Mouse (Mus musculus) heart, postnatal 25 days (tissue): ENCODE data around the gene Tmod1. TPM values are rescaled to one million over a fixed set of nuclear protein-coding genes. Genes with fewer than 3 reads are reported as not detected.
A peak's percentile ranks its signal among the peaks of the same experiment; 100 is the strongest.

Source experiments
- DNase-seq: peaks from one replicate; pipeline ENCODE4 v3.0.0; 2022; ENCODE audit warnings: low spot score
- intact Hi-C: fragments of 180-260 bp; cut with DNase I; formaldehyde crosslinking; loops from one replicate; pipeline ENCODE4 v1.15.1; 2025
- total RNA-seq, 2 experiments: library from RNA; stranded (reverse); gene quantifications; 2 replicates each; pipeline ENCODE4 v1.2.3; 2021

Gene Tmod1
- total RNA-seq: 100 to 1,000 TPM; 279 to 317 TPM

GRCm38 (mm10) chr4:46038892-46039751 lies at the start of gene Tmod1:
Tmod1 (plus strand) TSS chr4:46038935.
- peak; percentile 52 for DNase-seq
- intact Hi-C loops: loop anchor here (5.0 kb wide), 1 partner anchor 73 kb away; no protein-coding TSS in a partner anchor

DNA sequence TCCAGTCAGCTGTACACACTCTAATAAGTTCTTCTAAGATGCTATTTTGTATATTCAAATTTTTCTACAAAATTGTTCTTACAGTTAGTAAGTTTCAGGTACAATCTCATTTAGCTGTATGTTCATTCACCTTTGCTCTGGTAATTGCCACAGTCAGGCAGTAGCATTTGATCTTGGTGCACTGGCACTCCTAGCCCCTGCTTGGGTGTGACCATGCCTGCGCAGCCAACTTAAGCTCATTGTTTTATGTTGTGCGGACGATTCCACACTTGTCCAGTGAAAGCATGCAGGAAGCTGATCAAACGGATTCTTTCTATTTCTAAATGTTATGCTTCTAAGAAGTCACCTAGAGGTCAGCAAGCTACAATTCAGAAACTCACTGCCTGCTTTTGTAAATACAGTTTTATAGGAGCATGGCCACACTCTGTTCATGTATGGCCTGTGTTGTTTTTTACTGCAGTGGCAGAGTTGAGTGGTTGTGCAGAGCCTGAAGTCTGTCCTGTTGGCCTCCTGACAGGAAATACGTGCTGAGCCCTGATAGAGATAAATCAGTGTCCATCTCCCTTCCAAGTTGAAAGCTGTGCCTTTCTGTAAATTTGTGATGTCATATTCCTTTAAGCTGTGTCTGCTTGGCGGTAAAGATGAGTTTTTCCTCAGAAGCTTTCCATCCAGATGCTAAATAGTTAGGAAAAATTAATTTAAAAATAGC lies 48.2 kb upstream of the Tmod1 start:
- no peak for DNase-seq
- intact Hi-C loops: no loop called here

GRCm38 (mm10) chr4:45998536-45998935 lies 40.2 kb upstream of the Tmod1 start:
- no peak for DNase-seq
- intact Hi-C loops: no loop called here

- intact Hi-C loops: no loop called here
- no peak for DNase-seq
These were observed 30.5 kb upstream of the Tmod1 start for GRCm38 (mm10) chr4:46008142-46008793.

DNA sequence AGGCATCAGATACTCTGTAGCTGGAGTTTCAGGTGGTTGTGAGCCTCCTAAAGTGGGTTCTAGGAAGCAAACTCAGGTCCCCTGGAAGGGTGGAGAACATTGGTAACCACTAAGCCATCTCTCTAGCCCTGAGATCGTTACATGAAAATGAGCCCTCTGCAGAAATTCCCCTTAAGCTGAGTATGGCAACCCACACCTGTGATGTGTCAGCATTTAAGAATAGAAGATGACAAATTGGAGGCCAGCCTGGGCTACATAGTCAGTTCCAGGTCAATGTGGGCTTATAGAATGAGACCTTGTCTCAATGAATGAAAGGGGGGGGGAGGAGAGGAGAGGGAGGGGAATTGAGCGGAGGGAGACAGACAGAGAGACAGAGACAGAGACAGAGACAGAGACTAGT lies 27.0 kb upstream of the Tmod1 start:
- intact Hi-C loops: no loop called here
- DNase-seq: no peak

DNA sequence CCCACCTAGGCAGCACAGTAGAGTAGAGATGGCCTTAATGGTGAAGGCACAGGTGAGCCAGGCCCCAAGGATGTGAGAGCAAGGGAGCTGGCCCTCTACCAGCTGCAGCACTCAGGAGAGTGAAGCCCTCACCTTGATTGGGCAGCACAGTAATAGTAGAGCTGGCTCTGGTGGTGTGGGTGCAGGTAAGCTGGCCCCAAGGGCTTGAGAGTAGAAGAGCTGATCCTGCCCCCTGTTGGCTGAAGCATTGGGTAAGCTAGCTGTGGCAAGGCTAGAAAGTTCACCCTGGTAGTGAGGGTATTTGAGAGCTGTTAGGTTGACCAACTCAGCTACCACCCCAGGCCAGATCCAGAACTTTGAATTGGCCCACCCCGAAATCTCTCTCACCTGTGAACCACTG lies 23.1 kb upstream of the Tmod1 start:
- DNase-seq: no peak
- intact Hi-C loops: loop anchor here (5.0 kb wide), 1 partner anchor 107 kb away; no protein-coding TSS in a partner anchor

DNA sequence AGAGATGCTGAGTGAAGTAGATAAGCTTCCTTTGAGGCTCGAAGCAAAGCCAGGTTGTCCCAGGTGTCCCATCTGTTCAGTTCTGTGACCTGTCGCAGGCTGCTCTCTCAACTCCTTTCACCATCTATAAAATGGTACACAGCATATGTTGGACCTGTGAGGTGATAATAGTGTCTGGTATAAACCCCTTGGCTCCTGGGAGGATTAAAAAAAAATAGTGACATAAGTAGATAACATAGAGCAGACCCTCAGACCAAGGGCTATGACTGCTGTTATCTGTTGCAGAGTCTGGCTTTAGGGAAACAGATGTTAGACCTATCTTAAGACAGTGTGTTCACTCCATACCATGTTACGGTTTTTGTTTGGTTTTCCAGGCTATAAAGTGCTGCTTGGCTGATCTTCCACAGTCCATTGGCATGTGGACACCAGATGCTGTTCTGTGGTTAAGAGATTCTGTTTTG lies 15.7 kb upstream of the Tmod1 start:
- intact Hi-C loops: no loop called here
- no peak for DNase-seq

DNA sequence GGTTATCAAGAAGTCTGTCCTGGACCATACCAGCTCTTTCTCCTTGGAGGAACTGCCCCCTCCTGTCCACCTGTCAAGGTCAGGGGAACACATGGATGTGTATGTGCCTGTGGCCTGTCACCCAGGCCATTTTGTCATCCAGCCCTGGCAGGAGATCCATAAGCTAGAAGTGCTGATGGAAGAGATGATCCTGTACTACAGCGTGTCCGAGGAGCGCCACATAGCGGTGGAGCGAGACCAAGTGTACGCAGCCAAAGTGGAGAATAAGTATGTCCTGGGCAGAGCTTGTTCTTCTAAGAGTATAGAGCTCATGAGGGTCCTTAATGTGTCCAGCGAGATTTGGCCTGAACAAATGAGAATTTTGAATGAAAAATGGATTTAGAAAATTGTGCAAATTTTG lies 12.8 kb upstream of the Tmod1 start:
- DNase-seq: no peak
- intact Hi-C loops: loop anchor here (5.0 kb wide), 2 partner anchors 54 to 101 kb away; no protein-coding TSS in a partner anchor

DNA sequence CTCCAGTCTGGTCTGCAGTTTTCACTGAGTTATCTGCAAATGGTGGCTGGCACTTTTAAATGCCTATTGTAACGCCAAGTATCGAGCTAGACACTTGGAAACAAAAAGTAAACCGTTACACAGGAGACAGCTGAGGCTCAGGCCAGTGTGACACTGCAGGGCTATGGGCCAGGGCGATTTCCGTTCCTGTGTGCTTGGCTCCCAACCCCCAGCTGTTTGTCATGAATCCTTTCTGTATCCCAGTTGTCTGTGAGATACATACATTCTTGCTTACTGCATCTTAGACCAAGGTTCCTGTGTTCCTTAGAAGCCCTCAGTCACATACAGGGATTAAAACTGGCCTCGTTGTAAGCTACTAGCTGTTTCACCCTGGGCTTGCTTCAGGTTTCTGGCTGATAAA lies 10.5 kb upstream of the Tmod1 start:
- DNase-seq: no peak
- intact Hi-C loops: loop anchor here (5.0 kb wide), 2 partner anchors 56 to 99 kb away; no protein-coding TSS in a partner anchor

GRCm38 (mm10) chr4:46028781-46029180 lies 10.0 kb upstream of the Tmod1 start:
- intact Hi-C loops: loop anchor here (5.0 kb wide), 2 partner anchors 56 to 99 kb away; no protein-coding TSS in a partner anchor
- no peak for DNase-seq

GRCm38 (mm10) chr4:46029552-46029951 lies 9.2 kb upstream of the Tmod1 start:
- intact Hi-C loops: loop anchor here (5.0 kb wide), 2 partner anchors 57 to 98 kb away; no protein-coding TSS in a partner anchor
- no peak for DNase-seq

DNA sequence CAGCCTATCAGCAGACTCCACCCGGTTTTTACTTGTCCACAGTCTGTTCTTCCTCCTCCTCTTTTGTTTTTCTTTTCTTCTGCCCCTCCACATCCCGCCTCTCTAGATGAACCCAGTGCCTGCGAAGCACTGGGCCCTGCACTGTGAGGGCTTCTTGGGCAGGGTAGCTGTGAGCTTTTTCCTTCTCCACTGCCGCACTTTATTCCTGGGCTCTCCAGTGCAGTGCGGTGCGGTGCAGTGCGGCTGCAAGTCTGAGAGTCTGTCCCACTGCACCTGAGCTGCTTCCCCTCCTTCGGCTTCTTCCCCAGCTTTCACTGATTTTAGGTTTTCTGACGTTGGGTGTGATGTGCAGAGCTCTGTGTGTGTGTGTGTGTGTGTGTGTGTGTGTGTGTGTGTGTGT lies 6.3 kb upstream of the Tmod1 start:
- DNase-seq: no peak
- intact Hi-C loops: no loop called here

DNA sequence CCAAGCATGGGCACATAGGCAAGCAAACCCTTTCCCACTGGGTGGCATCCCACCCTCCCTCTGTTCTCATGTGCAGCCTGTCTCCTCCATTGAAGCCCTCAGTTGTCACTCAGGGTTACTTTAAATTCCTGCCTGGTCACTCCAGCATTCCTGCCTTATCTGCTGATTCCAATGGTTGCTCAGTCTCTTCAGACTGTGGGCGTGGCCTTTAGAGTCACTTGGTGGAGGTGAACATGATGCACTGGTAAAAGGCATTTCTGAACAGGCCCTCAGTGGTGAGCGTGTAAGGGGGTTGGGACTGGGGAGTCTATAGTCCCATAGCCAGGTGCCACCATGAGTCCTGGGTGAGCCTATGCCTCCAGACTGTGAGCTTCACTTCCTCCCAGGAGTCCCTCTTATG lies 5.5 kb upstream of the Tmod1 start:
- intact Hi-C loops: no loop called here
- no peak for DNase-seq

DNA sequence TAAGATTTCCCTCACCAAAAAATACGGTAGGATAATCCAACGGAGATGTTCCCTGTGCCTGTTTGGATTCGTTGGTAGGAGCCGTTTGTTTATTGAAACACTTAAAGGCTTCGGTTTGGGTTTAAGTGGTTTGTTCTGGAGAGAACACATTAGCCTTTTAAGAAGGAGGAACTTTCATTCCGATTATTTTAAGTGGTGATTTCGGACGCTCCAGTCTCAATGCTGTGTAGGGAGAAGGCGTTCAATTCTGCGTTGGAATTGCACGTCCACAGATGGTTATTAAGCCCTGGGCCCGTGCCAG lies 194 bp upstream of the Tmod1 start:
- intact Hi-C loops: loop anchor here (5.0 kb wide), 1 partner anchor 74 kb away; no protein-coding TSS in a partner anchor
- DNase-seq: no peak

DNA sequence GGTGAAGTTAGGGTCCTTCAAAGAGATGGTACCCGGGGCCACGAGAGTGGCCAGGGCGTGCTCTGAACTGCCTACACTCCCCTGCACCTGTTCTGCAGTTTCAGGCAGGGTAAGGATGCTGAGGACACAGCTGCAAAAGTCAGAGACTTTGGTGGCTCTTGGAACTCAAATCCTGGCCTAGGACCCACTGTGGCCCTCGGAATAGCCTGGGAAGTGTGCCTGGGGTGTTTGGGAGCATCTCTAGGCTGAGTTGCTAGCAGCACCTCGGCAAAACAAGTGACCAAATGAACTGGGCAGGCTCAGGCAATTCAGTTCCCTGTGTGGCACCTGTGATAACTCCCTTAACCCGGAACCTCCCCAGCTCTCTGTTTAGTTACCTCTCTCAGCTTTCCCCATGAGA lies 1.2 kb downstream of the Tmod1 start:
- intact Hi-C loops: loop anchor here (5.0 kb wide), 1 partner anchor 72 kb away; no protein-coding TSS in a partner anchor
- no peak for DNase-seq

DNA sequence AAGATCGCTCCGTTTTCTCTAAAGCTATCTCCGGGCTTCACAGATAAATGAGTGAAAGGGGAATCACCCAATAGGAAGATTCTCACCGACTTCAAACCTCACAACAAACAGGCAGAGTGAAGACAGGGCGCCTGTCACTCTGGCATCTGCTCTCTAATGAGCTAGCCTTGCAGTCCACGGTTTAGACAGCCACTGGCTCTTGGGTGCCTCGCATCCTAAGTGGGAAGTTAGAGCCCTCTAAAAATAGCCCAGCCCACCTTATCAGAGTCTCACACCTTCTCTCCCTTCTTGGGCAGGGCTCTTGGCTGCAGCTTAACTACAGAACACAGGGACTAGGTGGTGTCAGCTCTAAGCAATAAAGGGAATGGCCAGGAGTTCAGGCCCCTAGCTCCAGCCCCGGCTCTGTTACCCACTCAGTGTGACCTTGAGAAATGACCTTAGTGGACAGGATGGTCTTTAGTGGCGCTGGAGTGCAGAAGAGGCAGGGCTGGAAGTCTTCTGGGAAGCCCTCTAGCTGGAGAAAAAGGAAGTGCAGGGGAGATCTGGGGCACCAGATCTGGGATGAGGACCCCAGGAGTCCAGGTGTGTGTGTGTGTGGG lies 2.0 kb downstream of the Tmod1 start:
- intact Hi-C loops: no loop called here
- DNase-seq: no peak

DNA sequence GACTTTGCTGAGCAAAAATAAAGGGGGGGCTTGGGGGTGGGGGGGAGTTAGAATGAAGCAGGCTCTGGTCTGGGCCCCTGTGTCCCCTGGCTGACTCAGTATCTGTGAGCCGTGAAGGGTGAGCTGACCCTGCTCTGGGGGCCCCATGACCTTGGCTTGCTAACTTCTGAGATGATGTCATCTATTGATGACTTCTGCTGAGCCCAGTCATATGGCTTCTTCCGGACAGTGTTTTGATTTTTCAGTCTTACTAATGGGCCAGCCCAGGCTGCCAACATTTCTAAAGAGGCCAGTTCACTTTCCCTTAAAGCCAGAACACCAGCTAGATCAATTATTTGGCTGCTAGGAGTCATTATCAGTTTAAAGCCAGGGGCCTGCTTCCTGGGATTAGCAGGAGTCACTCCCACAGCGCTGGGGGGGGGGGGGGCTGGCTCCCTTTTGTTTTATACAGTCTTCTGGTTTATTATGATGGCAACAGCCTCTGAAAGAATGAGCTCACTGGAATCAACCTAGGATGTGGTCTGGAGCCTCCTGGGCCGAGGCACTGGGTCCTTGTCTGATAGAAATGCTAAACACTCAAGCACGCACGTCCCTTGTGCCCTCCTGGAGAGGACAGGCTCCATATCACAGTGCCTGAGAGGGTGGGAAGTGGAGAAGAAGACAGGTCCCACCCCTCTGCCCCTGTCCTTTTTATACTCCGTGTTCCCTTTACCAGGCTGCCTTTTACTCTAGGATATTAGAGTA lies 3.2 kb downstream of the Tmod1 start:
- intact Hi-C loops: no loop called here
- DNase-seq: no peak

- intact Hi-C loops: no loop called here
- no peak for DNase-seq
These were observed 3.7 kb downstream of the Tmod1 start for GRCm38 (mm10) chr4:46042505-46042850.

DNA sequence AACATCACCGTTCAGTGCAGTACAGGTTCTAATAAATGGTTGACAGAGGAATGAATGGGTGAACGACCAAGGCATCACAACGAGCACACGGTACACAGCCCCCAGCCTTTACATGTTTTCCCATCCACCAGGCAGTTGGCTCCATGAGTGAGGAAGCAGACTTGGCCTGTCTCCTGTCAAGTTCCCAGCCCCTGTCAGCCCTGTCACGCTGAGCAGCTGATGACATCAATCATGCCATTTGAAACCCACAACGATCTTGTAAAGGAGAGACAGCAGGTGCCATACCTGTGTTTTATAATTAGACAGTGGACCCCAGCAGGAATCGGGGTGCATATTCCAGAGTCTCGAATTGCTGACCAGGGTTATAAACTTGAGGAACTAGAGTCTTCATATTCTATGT lies 4.6 kb downstream of the Tmod1 start:
- DNase-seq: no peak
- intact Hi-C loops: no loop called here
